Mouse (Mus musculus): ENCODE data around the gene Mrps25. TPM values are rescaled to one million over a fixed set of nuclear protein-coding genes. Genes with fewer than 3 reads are reported as not detected.

Mrps25 gene
- polyA plus RNA-seq, 1 experiment from 2014 or later, result 89.2 TPM

Other genes with a start within 250 kb of the Mrps25 start
- gene Fgd5, start 205.2 kb downstream of the Mrps25 start, polyA plus RNA-seq (2015; fragmentation: Nextera tagmentation; extraction: Ambion mirVana), result 7.0 TPM in 2 replicates
- gene Nr2c2, start 92.6 kb downstream of the Mrps25 start, polyA plus RNA-seq (2015; fragmentation: Nextera tagmentation; extraction: Ambion mirVana), result 21.1 and 24.3 TPM in 2 replicates
- gene Rbsn, start 30.9 kb upstream of the Mrps25 start, polyA plus RNA-seq (2015; fragmentation: Nextera tagmentation; extraction: Ambion mirVana), result 30.3 and 32.9 TPM in 2 replicates
- gene Trh, start 60.6 kb upstream of the Mrps25 start, polyA plus RNA-seq (2015; fragmentation: Nextera tagmentation; extraction: Ambion mirVana), result not detected in 2 replicates